Mouse (Mus musculus) spleen, adult 2 months (tissue): ENCODE results near the gene Mob2.

Experiments used
- CTCF ChIP-seq: fragments of 200-500 bp; IDR thresholded peaks from 2 replicates; pipeline ENCODE4 v1.5.1; 2011; ENCODE audit warnings: mild to moderate bottlenecking, inconsistent platforms; ENCODE audit not compliant: insufficient read depth, insufficient read length, insufficient replicate concordance; ENCODE audit errors: extremely low read depth
- POLR2A ChIP-seq: fragments of 200-500 bp; IDR thresholded peaks from 2 replicates; pipeline ENCODE4 v1.6.1; 2011; ENCODE audit warnings: low read depth, low read length, inconsistent platforms

DNA sequence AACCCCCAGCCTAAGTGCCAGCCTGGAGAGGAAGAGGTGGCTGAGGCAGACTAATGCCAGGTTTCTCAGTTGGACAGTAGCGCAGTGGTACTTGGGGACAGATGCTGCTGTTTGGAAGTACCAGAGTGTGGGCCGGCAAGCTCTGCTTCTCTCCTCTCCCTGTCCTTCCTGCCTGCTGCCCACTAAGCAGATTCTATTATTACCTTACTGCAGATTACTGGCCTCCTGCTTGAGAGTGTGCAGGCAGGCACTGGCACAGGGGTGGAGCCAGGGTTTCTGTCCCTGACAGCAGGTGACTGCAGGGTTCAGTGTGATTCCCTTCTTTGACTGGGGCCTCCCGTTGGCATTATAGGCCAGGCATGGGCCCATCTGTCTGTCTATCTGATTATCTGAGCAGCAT lies 99.4 kb downstream of the Mob2 start:
- TF ChIP-seq POLR2A (no peak), CTCF (no peak)
